Mouse (Mus musculus) embryo, embryonic 10 days (tissue): ENCODE results near the gene Brd7.

Source experiments
- DNase-seq: peaks from one replicate; pipeline ENCODE4 v3.0.0-alpha.2; 2015; ENCODE audit warnings: low spot score

Gene Brd7

DNA sequence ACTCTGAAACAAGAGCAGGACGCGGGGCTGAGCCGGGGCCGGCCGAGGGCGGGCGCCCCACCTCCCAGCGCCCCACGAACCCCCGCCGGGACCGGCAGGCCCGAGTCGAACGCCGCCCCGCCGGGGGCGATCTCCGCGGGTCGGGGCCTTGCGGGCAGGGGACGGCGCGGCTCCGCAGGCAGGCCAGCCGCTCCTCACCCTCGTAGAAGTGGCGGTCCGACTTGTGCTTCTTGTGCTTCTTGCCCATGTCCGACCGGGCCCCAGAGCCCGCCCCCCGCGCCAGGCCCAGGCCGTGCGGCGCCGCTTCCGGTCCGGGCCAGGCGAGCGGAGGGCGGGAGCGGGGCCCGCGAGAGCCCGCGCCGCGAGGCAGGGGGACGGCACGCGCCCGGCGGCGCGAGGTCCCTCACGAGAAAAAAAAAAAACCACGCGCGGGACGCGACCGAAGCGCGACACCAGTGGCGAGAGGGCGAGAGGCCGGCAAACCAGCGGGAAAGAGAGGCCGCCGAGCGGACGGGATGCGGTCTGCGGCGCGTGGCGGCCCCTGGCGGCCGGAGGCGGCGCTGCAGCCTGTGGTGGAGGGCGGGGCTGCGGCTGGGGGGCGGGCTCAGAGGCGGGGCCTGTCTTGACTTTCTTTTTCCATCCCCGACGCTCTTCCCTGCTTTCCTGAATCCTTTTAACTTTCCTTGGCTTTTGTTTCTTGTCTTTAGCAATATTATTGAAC is at the start of gene Brd7:
Gene Brd7, minus strand, starts transcription at position 487 of the 721 bp plus-strand sequence.
- DNase-seq = peak; percentile 75

DNA sequence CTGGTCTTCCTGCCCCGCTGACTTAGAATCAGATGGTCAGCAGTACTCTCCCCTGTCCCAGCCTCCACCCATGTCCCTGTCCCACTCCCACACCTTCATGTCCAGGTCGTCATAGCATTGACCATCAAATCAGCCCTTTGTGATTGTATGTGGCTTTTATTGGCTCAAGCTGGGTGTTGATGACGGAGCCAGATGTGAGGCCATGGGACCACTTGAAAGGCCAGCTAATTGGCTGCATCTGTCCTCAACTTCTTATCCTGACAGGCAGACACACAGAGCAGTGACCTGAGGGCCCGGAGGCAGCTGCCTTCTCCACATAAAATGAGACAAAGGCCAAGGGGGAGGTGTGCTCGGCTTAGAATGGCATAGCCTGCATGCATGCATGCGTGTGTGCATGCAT is 49.5 kb upstream of the Brd7 start:
- DNase-seq = peak; percentile 70

GRCm38 (mm10) chr8:88409401-88409940 is 47.5 kb upstream of the Brd7 start:
- DNase-seq = no peak

GRCm38 (mm10) chr8:88407716-88408115 is 45.7 kb upstream of the Brd7 start:
- DNase-seq = no peak

DNA sequence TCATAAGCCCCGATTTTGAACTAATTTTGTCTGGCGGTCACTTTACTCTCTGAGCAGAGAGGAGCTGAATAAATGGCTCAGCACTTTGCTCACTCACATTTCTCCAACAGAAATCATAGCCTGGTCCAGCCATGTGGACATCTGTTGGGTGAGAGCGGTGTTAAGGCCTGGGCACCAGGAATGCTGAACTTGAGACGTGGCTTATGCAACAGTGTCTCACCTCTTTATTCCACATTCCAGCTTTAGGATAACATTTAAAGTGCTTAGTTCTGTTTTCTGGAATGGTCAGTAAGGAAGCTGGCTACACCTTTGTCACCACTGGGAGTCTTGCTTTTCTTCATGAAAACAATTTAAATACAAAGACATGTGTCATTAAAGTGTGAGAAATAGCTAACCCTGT is 36.1 kb upstream of the Brd7 start:
- no peak for DNase-seq

GRCm38 (mm10) chr8:88393298-88393697 is 31.3 kb upstream of the Brd7 start:
- no peak for DNase-seq

GRCm38 (mm10) chr8:88390749-88391148 is 28.8 kb upstream of the Brd7 start:
- DNase-seq = no peak

DNA sequence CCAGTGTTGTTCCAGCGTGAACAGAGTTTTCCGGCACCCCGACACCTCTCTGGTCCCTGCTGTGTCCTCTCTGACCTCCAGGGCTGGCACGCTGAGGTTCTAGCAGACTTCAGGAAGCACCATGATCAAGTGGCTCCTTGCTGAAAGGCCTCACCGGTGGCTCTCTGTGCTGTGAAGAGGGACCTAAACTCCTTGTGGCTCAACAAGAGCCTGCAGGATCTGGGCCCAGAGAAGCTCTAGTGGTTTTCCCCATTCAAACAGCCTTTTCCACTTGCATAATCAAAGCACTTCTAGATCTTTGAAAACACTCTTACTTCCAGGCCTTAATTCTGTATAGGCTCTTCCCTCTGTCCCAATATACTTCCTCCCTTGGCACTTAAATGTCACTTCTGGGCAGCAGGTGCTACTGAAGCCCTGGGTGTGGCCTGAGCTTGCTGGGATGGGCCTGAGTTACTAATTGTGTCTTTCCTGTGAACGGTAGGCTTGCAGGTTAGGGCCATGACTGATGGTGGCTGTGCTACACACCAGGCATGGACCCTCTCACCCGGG is 26.8 kb upstream of the Brd7 start:
- DNase-seq = no peak

DNA sequence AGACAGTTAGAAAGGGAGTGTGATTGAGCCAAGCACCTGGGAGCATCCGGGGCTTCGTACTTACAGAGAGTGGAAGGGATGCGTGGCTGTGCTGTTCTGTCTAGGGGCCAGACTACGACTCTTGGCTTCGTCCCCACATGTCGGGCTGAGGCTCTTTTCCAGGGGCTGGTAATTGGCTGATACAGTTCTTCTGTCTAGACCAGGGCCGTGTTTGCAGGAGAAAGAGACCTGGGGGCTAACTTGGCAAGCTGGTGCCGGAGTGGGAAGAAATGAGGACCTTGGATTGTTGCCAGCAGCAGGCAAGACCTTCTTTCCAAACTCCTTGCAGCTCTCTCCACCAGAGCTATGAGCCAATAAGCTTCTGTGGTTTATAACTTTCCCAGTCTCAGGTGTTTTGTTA is 25.9 kb upstream of the Brd7 start:
- no peak for DNase-seq

DNA sequence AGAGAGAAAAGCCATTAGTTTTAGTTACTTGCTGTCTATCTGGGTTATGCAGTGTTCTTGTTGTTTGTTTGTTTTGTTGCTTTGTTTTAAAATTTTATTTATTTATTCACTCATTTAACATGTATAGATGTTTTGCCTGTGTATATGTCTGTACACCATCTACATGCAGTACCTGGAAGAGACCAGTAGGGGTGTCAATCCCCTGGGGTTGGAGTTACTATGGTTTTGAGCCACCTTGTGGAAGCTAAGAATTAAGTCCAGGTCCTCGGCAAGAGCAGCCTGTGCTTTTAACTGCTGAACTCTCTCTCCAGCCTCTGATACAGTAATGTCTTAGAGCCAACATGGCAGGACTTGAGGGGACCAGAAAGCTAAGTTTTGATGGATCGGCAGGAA is 21.2 kb upstream of the Brd7 start:
- no peak for DNase-seq

GRCm38 (mm10) chr8:88382311-88383163 is 20.5 kb upstream of the Brd7 start:
- DNase-seq = peak; percentile 53

DNA sequence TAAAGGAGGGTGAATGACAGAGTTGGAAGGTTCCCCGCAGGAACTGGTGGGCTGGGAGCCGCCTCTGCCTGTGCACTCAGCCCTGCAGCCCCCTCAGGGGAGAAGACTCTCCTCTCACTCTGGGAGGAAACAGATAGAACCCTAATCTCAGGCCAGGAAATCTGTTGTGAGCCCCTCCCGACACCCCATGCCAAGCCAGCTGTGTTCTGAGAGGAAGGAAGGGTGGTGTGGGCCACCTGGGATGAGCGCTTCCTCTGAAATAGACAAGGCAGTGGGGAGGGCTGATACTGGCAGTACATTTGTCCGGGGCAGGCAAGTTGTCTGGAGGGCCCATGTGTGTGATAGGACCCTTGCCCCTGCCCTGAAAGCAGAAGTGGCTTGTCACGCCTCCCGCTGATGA is 18.5 kb upstream of the Brd7 start:
- no peak for DNase-seq

DNA sequence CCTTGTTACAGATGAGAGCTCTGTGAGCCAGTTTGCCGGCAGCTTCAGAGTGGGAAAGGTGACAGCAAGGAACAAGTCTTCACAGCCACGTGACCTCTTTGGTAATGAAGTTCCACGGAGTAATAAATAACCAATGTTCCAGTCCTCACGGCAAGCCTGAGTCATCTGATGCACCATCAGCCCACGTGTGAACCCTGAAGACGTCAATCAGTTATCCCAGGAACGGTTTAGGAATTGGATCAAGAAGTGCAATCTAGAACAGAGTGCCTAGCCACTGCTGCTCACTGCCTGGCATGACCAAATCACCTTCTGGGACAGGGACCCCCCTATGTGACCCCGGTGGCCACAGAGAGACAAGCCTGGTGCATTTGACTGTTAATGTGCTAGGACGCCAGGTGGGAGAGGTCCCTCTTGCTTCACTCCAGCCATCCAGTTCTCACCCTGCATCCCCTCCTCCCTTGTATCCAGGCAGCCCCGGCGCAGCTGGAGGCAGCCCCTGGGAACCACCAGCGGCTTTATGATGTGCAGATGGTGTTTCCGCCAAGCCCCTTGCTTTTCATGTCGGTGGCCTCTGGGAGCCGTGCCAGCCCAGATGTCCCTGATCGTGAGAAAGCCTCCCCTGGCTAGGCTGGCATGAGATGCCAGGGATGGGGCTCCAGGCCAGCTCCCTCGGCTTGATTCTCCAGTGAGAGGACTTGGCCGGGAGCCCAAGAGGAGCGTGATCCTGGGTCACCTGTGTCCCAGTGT is 15.0 kb upstream of the Brd7 start:
- DNase-seq = no peak

- DNase-seq = no peak
Observed at GRCm38 (mm10) chr8:88371522-88371921, 9.5 kb upstream of the Brd7 start.

- no peak for DNase-seq
Observed at GRCm38 (mm10) chr8:88369805-88370204, 7.8 kb upstream of the Brd7 start.

DNA sequence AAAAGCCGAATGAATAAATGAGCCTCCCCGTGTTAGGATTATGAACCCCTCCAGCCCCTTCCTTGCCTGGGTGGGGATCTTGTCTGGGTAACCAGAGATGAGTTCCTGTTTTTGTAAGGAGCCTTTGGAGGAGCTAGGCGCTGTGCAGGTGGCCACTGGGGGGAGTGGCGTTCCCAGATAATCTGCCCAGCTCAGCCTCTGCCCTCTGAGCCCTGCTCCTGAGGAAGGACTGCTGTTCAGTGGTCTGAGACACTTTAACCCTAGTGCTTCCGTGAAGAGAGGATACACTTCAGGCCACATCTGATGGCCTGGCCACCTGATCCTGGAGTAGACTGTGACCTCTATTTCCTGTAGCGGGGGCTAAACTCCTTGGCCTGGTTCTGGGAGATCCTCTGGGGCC is 7.2 kb upstream of the Brd7 start:
- peak; percentile 83 for DNase-seq

- no peak for DNase-seq
Observed at GRCm38 (mm10) chr8:88362446-88363150, 604 bp upstream of the Brd7 start.

- peak; percentile 25 for DNase-seq
Observed at GRCm38 (mm10) chr8:88361044-88361707, 818 bp downstream of the Brd7 start.

DNA sequence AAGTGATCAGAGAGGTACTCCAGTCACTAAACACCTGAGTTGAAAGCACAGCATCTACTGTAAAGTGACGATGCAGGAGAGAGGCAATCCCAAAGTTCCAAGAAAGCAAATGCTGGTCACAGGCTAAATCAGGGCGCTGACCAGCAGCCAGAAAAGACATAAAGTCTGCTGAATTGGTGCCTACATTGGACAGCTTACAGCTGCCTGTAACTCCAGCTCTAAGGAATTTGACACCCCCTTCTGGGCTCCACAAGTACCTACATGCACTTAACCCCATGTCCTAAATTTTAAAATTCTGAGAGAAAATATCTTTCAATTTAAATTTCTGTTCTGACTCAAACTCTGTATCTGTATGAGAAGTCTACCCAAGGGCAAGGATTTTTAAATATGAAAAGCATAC is 2.0 kb downstream of the Brd7 start:
- DNase-seq = peak; percentile 23

GRCm38 (mm10) chr8:88357946-88358345 is 4.0 kb downstream of the Brd7 start:
- DNase-seq = no peak
